Mouse (Mus musculus): ENCODE results near the gene Washc4. TPM values are rescaled to one million over a fixed set of nuclear protein-coding genes. Genes with fewer than 3 reads are reported as not detected.

Gene Washc4
- total RNA-seq, 2 experiments from 2014 or later: 15.2 to 16.4 TPM

DNA sequence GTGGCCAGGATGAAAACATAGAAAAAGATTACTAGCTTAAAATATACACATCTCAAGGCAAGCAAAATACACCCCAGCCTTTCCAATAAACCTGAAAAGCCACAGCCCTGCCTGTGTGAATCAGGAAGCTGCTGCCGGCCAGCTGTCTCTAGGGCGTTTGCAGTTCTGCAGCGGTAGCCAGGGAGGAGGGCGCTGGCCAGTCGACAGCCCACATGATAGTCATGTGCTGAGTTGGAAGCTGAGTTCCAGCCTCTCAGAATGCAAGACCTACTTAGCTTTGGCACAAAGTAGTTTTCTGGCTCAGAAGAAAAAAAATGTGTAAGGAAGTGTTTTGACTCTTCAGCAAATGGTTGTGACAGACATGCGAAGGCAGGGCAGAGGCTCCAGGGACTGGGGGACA is 93.7 kb downstream of the Washc4 start:
- peak; percentile 90 to 95 for DNase-seq

DNA sequence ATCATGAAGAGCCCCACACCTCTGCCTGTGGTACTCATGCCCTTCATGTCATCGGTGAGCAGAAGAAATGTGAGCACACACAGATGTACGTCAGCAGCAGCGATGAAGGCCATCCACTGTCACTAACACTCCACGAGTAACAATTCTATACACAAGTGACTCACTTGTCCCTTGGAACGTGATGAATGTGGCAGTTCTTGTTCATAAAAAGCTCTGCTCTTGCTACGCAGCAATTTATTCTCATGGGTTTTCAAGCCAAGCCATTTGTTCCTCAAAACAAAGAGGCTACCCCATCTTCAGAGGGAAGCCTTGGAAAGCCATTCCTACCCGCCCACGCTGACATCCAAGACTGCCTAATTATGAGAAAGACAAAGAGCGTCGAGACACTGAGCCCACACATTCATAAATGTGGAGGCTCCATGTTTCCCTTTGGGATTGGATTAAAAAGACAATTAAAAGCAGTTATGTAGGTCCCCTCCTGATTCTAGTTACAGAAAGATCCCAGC is 96.4 kb downstream of the Washc4 start:
- no peak for DNase-seq

- no peak for DNase-seq
Observed at GRCm38 (mm10) chr10:83641641-83642040, 98.1 kb downstream of the Washc4 start.

DNA sequence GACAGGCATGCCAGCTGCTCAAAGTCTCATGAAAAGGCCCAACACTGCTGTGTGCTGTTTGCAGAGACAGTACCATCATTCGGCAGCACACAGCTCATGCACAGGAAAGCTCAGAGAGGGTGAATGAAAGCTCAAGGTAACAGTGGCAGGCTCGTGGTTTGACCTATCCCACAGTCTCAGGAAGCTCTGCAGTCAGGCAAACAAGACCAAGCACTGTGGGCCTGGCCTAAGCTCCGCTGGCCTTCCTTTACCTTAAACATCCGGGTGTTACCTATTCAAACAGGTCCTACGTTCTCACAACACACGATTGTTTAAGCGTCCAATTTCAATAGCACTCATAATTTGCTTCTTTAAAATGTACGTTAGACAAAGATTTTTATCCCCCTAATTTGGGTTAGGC is 100.6 kb downstream of the Washc4 start:
- no peak for DNase-seq

DNA sequence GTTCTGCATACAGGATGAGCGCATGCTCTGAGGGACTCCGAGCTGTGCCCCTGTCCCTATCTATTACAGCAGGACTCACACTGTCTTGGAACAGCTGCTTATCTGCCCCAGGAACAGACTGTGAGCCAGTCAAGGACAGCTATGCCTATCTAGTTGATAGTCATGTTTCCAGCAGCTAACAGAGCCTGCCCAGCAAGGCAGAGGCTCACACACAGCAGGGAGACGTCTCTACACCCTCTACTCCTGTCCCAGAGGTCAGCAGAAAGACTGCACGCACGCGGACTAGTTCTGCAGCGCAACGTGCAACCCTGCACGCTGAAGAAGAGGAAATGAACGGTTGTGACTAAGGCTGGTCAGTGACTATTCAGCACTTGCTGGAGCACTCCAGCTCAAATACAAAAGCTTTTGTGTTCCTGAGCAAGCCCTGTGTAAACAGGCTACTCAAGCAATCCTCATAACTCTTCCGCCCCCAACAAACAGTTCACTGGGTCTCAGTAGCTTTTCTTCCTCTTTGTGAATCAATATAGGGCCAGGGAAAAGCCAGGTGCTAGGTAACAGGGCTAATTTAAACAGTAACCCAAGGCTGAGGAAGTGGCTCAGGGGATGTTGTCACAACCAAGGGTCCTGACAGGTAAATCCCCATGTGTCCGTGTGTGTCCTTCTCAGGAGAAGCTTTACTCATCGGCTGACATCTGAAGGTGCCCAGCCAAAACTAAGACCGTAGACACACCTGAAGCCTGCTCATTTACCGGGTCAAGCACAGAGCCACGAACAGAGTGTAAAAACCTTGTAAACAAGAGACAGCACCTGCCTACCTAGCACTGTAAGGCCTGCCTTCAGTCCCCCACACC is 101.5 kb downstream of the Washc4 start:
- peak; percentile 52 to 65 for DNase-seq

GRCm38 (mm10) chr10:83645716-83645990 is 102.1 kb downstream of the Washc4 start:
- no peak for DNase-seq

Other genes with a start within 250 kb of the Washc4 start
- 1 to 10 TPM; 1.2 to 3.3 TPM for gene Slc41a2, start 205.9 kb upstream of the Washc4 start, total RNA-seq (2021)
- gene D10Wsu102e, start 183.5 kb upstream of the Washc4 start, total RNA-seq (2021): under 1 TPM; 0.50 to 0.67 TPM
- gene Aldh1l2, start 9.6 kb upstream of the Washc4 start, total RNA-seq (2021): 10 to 100 TPM; 10.3 to 13.0 TPM
- 10 to 100 TPM; 34.2 to 40.0 TPM for gene Appl2, start 105.0 kb downstream of the Washc4 start, total RNA-seq (2021)
- 1 to 10 TPM; 5.3 to 5.6 TPM for gene 1500009L16Rik, start 179.1 kb downstream of the Washc4 start, total RNA-seq (2021)